Mouse (Mus musculus) bone marrow macrophage, adult 2 months (primary cell): ENCODE measurements around the gene Ttc1. TPM values are rescaled to one million over a fixed set of nuclear protein-coding genes. Genes with fewer than 3 reads are reported as not detected.

Experiments
- H3K27ac ChIP-seq: 2 replicates; pipeline ENCODE4 v1.5.1; 2012; ENCODE audit warnings: low read depth, low read length; ENCODE audit not compliant: insufficient read depth
- H3K4me1 ChIP-seq: 2 replicates; pipeline ENCODE4 v1.6.1; 2012; ENCODE audit warnings: low read length; ENCODE audit not compliant: control insufficient read depth, insufficient read depth
- H3K4me3 ChIP-seq: 2 replicates; pipeline ENCODE4 v1.5.1; 2012; ENCODE audit warnings: mild to moderate bottlenecking, low read length, moderate library complexity; ENCODE audit not compliant: insufficient read depth
- CTCF ChIP-seq: IDR thresholded peaks from 2 replicates; pipeline ENCODE4 v1.5.1; 2012; ENCODE audit warnings: low read depth, mild to moderate bottlenecking, low read length, moderate library complexity
- POLR2A ChIP-seq: IDR thresholded peaks from 2 replicates; pipeline ENCODE4 v1.6.1; 2012; ENCODE audit warnings: mild to moderate bottlenecking, low read depth, low read length, borderline replicate concordance
- polyA plus RNA-seq: library from polyadenylated mRNA; stranded (reverse); fragments of >200 nt; gene quantifications from 2 replicates; pipeline ENCODE4 v1.2.4, GENCODE M21; 2012; ENCODE audit not compliant: missing spikeins, insufficient read depth, insufficient read length

The Ttc1 gene
- polyA plus RNA-seq, 1 experiment, result 41.5 TPM

DNA sequence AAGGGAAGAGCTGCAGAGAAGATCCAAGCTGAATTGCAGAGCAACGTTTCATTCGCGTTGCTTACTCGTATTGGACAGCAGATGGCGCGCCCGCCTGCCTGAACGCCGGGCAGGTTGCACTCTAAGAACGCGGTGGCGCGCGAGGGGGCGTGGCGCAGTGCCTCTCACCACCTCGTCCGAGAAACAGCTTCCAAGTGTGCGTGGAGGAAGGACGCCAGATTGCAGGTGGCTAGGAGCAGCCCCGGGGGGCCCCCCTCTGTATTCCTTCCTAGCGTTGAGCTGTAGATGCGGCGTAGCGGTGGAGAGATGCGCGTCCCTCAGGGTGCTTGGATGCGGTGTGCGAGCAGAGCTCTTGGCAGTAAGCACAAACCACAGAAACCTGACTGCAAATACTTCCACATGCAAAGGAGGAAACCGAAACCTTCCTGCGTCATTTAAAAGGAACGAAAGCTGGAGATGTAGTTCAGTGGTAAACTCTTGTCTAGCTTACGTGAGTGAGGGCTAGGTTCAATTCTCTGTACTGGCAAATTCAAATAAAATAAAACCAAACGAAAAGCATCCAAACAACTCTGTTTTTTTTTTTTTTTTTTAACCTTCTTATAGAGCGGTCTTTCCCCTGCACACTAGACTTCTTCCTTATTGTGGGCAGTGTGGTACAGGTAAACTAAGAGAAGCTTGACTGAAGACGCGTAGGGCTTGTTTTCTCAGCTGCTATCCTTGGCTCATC lies 19.3 kb upstream of the Ttc1 start:
- TF ChIP-seq CTCF (0 out of 2 replicates have a peak, but pooled peaks have one; percentile 18), POLR2A (no peak)
- no peak overlapping the region for H3K27ac ChIP-seq
- no peaks in the 10 kb centered on the region for H3K4me1 ChIP-seq
- peak overlapping the region; percentile 54 for H3K4me3 ChIP-seq

DNA sequence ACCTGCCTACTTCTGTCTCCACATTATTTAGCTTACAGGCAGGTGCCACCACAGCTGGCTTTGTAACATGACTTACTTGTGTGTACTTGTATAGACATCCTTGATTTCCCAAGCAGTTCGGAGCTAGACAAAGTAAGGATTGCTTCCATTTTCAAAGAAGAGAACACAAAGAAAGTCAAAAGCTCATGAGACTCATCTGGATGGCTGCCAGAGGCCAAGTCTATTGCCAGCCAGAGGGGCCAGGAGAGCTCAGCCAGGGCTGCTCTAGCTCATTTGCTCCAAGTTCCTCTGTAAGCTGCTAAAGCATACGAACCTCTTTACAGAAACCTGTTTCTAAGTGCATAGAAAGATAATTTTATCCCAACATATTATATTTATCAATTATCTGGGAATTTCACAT lies 10.6 kb upstream of the Ttc1 start:
- Histone ChIP-seq H3K4me1 (peaks cover 2% of the 10 kb centered on the region; the same call in 1 of the 2 replicates), H3K27ac (no peak overlapping the region), H3K4me3 (no peak overlapping the region)
- no peak for TF ChIP-seq POLR2A
- TF ChIP-seq CTCF, result no peak

DNA sequence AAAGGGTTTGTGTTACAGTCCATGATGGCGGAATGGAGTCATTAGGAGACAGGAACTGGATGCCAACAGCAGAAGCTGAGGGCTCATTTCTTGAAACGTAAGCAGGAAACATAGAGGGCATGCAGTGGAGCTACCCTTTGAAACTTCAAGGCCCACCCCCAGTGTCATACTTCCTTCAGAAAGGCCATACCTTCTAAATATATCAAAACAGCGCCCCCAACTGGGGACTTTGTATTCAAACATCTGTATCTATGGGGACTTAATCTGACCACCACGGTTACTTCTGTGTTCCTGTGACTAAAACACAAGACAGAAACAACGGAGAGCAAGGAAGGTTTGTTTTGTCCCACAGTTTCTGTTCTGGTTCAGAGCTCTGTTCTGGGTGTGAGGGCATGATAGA lies 7.6 kb upstream of the Ttc1 start:
- H3K4me1 ChIP-seq, result peaks cover 2% of the 10 kb centered on the region; the same call in 1 of the 2 replicates
- TF ChIP-seq POLR2A (no peak), CTCF (no peak)
- H3K27ac ChIP-seq, result no peak overlapping the region
- no peak overlapping the region for H3K4me3 ChIP-seq

DNA sequence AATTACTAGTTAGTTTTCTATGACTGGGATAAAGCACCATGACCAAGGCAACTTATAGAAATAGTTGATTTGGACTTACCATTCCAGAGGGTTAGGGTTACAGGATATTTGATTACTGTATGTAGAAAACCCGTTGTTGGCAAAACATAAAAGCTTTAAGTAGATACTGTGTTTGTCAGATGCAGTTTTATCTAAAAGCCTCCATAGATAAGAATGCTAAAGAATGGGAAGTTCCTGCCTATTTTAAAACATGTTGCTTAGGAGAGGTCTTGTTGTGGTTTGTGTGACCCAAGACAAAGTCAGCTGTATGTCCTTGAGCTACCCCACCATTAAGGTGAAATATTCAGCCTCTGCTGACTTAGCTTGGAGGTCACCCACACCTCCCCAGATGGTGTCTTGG lies 6.8 kb upstream of the Ttc1 start:
- no peak overlapping the region for H3K27ac ChIP-seq
- TF ChIP-seq CTCF, result no peak
- no peak for TF ChIP-seq POLR2A
- no peak overlapping the region for H3K4me3 ChIP-seq
- peaks cover 2% of the 10 kb centered on the region; the same call in 1 of the 2 replicates for H3K4me1 ChIP-seq

- TF ChIP-seq CTCF, result no peak
- no peak for TF ChIP-seq POLR2A
- Histone ChIP-seq H3K4me3 (no peak overlapping the region), H3K27ac (no peak overlapping the region), H3K4me1 (peaks cover 6% of the 10 kb centered on the region)
Measured at GRCm38 (mm10) chr11:43751542-43751941, 3.7 kb upstream of the Ttc1 start.

GRCm38 (mm10) chr11:43728737-43729301 lies 19.0 kb downstream of the Ttc1 start:
- Histone ChIP-seq H3K4me1 (peaks cover 20% of the 10 kb centered on the region), H3K4me3 (peak overlapping the region; percentile 35), H3K27ac (peak overlapping the region; percentile 80)
- TF ChIP-seq CTCF (no peak), POLR2A (no peak)

DNA sequence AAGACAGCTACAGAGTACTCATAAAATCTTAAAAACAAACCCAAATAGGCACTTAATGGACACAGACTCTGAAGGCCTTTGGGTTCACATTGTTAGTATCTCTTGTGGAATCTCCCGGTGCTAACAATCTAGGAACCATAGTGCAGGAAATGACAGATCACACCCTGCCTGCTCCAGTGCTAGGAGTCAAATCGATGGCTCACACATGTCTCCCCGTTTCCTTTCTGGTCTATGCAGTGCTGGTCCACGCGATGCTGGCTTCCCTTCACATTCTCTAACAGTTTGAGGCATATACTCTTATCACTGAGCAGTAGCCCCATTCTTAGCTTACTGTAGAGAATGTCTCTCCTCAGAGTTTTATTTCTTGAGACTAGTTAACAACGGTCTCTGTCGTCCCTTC lies 20.0 kb downstream of the Ttc1 start:
- TF ChIP-seq CTCF (no peak), POLR2A (no peak)
- no peak overlapping the region for H3K4me3 ChIP-seq
- H3K27ac ChIP-seq, result peak overlapping the region; percentile 37
- H3K4me1 ChIP-seq, result peaks cover 27% of the 10 kb centered on the region

DNA sequence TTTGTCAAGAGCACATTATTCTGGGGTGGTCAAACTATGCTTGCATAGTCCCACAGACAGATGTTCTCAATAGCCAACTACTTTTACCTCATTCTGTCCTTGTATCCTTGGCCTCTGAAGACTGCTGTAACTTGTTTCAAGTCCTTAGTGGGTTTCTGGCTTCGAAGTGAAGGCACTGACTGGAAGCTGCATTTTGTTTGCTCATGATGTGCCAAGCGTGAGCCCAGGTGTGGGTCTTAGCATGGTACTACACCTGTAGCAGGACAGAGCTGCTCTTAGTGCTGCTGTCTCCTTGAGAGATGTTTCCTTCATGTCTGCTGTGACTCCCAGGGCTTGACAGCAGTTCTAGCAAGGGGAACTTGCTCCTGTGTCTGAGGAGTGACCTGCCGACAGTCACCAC lies 24.4 kb downstream of the Ttc1 start:
- peaks cover 18% of the 10 kb centered on the region for H3K4me1 ChIP-seq
- H3K4me3 ChIP-seq, result no peak overlapping the region
- peak overlapping the region; percentile 17 for H3K27ac ChIP-seq
- TF ChIP-seq POLR2A (no peak), CTCF (no peak)

DNA sequence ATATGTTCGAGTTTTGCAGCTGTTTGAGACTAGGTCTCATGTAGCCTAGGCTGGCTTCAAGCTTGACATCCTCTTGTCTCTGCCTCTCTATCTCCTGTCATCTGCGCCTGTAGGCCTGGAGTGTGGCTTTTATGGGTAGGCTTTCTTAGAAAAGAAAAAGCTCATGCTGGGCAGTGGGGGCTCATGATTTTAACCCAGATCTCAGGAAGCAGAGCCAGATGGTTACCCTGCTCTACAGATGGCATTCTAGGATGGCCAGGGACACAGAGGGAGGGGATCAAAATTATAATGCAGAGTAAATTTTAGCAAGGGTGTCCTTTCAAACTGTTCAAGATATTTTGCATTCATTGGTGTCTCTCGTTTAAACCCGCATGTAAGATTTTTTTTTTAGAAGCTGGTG lies 35.6 kb downstream of the Ttc1 start:
- Histone ChIP-seq H3K4me3 (no peak overlapping the region), H3K4me1 (peaks cover 13% of the 10 kb centered on the region), H3K27ac (no peak overlapping the region)
- TF ChIP-seq POLR2A (no peak), CTCF (no peak)

DNA sequence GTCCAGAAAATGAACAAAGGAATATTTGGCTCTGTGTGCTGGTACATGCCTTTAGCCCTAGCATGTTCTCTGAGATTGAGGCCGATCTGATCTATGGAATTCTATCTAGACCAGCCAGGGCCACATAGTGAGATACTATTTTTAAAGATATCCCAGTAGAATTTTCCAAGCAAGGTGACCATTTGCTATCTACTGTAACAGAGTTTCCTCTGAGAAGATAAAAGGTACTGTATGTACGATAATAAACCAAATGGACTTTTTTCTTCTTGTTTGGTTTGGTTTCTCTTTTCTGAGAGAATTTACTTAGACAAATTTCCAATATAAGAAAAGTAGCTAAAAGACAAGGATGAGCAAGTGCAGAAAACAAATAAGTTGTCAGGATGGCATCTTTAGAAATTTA lies 39.4 kb downstream of the Ttc1 start:
- TF ChIP-seq CTCF, result no peak
- TF ChIP-seq POLR2A, result no peak
- no peak overlapping the region for H3K4me3 ChIP-seq

GRCm38 (mm10) chr11:43705751-43706150 lies 42.1 kb downstream of the Ttc1 start:
- TF ChIP-seq POLR2A (no peak), CTCF (no peak)
- Histone ChIP-seq H3K4me1 (peaks cover 16% of the 10 kb centered on the region), H3K4me3 (no peak overlapping the region), H3K27ac (no peak overlapping the region)

More for the DNA sequence above, 39.4 kb downstream of the Ttc1 start:
- Histone ChIP-seq H3K27ac (no peak overlapping the region), H3K4me1 (peaks cover 4% of the 10 kb centered on the region; the same call in 1 of the 2 replicates)
